Mouse (Mus musculus): ENCODE results near the gene Ch25h.

DNA sequence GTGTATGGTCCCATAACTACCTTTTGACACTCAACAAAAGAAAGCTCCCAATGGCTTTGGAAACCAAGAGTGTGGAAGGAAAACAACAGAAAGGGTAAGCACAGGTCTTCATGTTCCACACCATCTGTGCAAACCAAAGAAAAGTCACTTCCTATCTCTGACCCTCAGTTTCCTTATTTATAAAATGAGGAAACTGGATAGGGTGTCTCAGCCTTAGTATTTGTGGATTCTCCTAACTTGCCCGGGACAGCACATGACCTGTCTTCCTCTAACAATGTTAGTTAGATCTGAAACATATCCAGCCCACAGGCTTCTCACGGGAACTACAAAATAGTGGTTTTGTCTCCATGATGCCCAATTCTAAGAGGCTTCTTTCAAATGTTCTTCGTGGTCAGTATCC is 10.5 kb downstream of the Ch25h start:
- TF ChIP-seq POLR2A (IDR thresholded peaks at IDR 0.05; ENCODE audit: borderline replicate concordance, control insufficient read depth, low read depth, low read length) (no peak), CTCF (IDR thresholded peaks at IDR 0.05; ENCODE audit: control insufficient read depth, insufficient read depth, low read length) (no peak)

All from bone marrow, adult 2 months (tissue).